Mouse (Mus musculus) midbrain, embryonic 10.5 days (tissue): Measurements from ENCODE around the gene Ppp2r5e. TPM values are rescaled to one million over a fixed set of nuclear protein-coding genes. Genes with fewer than 3 reads are reported as not detected.

Experiments used
- DNase-seq: peaks from one replicate; pipeline ENCODE4 v3.0.0-alpha.2; 2017; ENCODE audit warnings: low spot score
- H3K27ac ChIP-seq: fragments of 300-500 bp; sonication (generic); replicated peaks from 2 replicates; pipeline ENCODE4 v1.5.1; 2016; ENCODE audit warnings: mild to moderate bottlenecking
- H3K27me3 ChIP-seq: fragments of 300-500 bp; sonication (generic); 2 replicates; pipeline ENCODE4 v1.6.1; 2016; ENCODE audit warnings: low read depth, mild to moderate bottlenecking; ENCODE audit not compliant: poor library complexity, severe bottlenecking
- H3K36me3 ChIP-seq: fragments of 300-500 bp; sonication (generic); 2 replicates; pipeline ENCODE4 v1.6.1; 2016; ENCODE audit warnings: mild to moderate bottlenecking, moderate library complexity
- H3K4me1 ChIP-seq: fragments of 300-500 bp; sonication (generic); 2 replicates; pipeline ENCODE4 v1.6.1; 2016
- H3K4me3 ChIP-seq: fragments of 300-500 bp; sonication (generic); 2 replicates; pipeline ENCODE4 v1.5.1; 2016; ENCODE audit warnings: mild to moderate bottlenecking, moderate library complexity
- H3K9me3 ChIP-seq: fragments of 300-500 bp; sonication (generic); replicated peaks from 2 replicates; pipeline ENCODE4 v1.6.1; 2016; ENCODE audit warnings: mild to moderate bottlenecking
- WGBS: fragments of 180-500 bp; shearing (Covaris S2); methylation state at CpG from one replicate; pipeline ENCODE4 v1.1.7; 2016; 5-methylcytosine and 5-hydroxymethylcytosine counted together
- polyA plus RNA-seq: library from polyadenylated mRNA; unstranded; fragments of >200 nt; fragmentation: Nextera tagmentation; extraction: Ambion mirVana; gene quantifications from 2 replicates; pipeline ENCODE4 v1.2.1, GENCODE M21; 2016

Ppp2r5e gene
- polyA plus RNA-seq, 1 experiment from 2014 or later: 15.0 TPM

GRCm38 (mm10) chr12:75429685-75430396 lies 166.2 kb downstream of the Ppp2r5e start:
- H3K4me1 ChIP-seq: no peaks in the 10 kb centered on the region
- no peaks in the 10 kb centered on the region for H3K9me3 ChIP-seq
- no peak for DNase-seq
- H3K4me3 ChIP-seq: no peak overlapping the region
- no peaks in the 10 kb centered on the region for H3K36me3 ChIP-seq
- WGBS: 86% methylated on average over 1 of the region's 1 CpGs
- no peak overlapping the region for H3K27ac ChIP-seq
- no peaks in the 10 kb centered on the region for H3K27me3 ChIP-seq

- H3K4me1 ChIP-seq: no peaks in the 10 kb centered on the region
- WGBS: 88% methylated on average over 6 of the region's 6 CpGs
Measured at GRCm38 (mm10) chr12:75428719-75429118, 167.3 kb downstream of the Ppp2r5e start.

GRCm38 (mm10) chr12:75425882-75426281 lies 170.2 kb downstream of the Ppp2r5e start:
- H3K27ac ChIP-seq: no peak overlapping the region
- H3K4me3 ChIP-seq: no peak overlapping the region
- H3K36me3 ChIP-seq: no peaks in the 10 kb centered on the region
- no peaks in the 10 kb centered on the region for H3K4me1 ChIP-seq
- no peaks in the 10 kb centered on the region for H3K9me3 ChIP-seq
- no peaks in the 10 kb centered on the region for H3K27me3 ChIP-seq
- WGBS: 84% methylated on average over 7 of the region's 7 CpGs
- no peak for DNase-seq

More at GRCm38 (mm10) chr12:75428719-75429118, 167.3 kb downstream of the Ppp2r5e start:
- H3K9me3 ChIP-seq: no peaks in the 10 kb centered on the region
- H3K4me3 ChIP-seq: no peak overlapping the region
- no peak for DNase-seq
- no peak overlapping the region for H3K27ac ChIP-seq
- no peaks in the 10 kb centered on the region for H3K27me3 ChIP-seq
- no peaks in the 10 kb centered on the region for H3K36me3 ChIP-seq

GRCm38 (mm10) chr12:75424817-75425216 lies 171.2 kb downstream of the Ppp2r5e start:
- no peaks in the 10 kb centered on the region for H3K27me3 ChIP-seq
- H3K4me3 ChIP-seq: no peak overlapping the region
- no peaks in the 10 kb centered on the region for H3K9me3 ChIP-seq
- H3K27ac ChIP-seq: no peak overlapping the region
- WGBS: 90% methylated on average over 4 of the region's 4 CpGs
- no peak for DNase-seq
- no peaks in the 10 kb centered on the region for H3K36me3 ChIP-seq
- H3K4me1 ChIP-seq: no peaks in the 10 kb centered on the region

- Histone ChIP-seq H3K27me3 (no peaks in the 10 kb centered on the region), H3K9me3 (no peaks in the 10 kb centered on the region), H3K27ac (no peak overlapping the region), H3K4me3 (no peak overlapping the region), H3K36me3 (no peaks in the 10 kb centered on the region), H3K4me1 (no peaks in the 10 kb centered on the region)
- WGBS: 86% methylated on average over 7 of the region's 7 CpGs
- no peak for DNase-seq
Measured at GRCm38 (mm10) chr12:75424359-75424758, 171.7 kb downstream of the Ppp2r5e start.

- no peaks in the 10 kb centered on the region for H3K4me1 ChIP-seq
- no peaks in the 10 kb centered on the region for H3K27me3 ChIP-seq
- H3K9me3 ChIP-seq: no peaks in the 10 kb centered on the region
- H3K27ac ChIP-seq: no peak within 1 kb of the TSS
- WGBS: 91% methylated on average over 4 of the region's 4 CpGs
- H3K36me3 ChIP-seq: no peaks in the 10 kb centered on the region
- no peak for DNase-seq
- no peak within 1 kb of the TSS for H3K4me3 ChIP-seq
Measured at GRCm38 (mm10) chr12:75416681-75417080, 179.4 kb downstream of the Ppp2r5e start, which contains the start of gene Gphb5. Gphb5 (minus strand) TSS chr12:75416781.

GRCm38 (mm10) chr12:75414991-75415390 lies 181.1 kb downstream of the Ppp2r5e start:
- 76% methylated on average over 6 of the region's 6 CpGs for WGBS
- H3K27me3 ChIP-seq: no peaks in the 10 kb centered on the region
- no peaks in the 10 kb centered on the region for H3K36me3 ChIP-seq
- H3K9me3 ChIP-seq: no peaks in the 10 kb centered on the region
- no peak overlapping the region for H3K4me3 ChIP-seq
- no peaks in the 10 kb centered on the region for H3K4me1 ChIP-seq
- DNase-seq: no peak
- H3K27ac ChIP-seq: no peak overlapping the region

GRCm38 (mm10) chr12:75412964-75413363 lies 183.1 kb downstream of the Ppp2r5e start:
- no peak overlapping the region for H3K27ac ChIP-seq
- no peak for DNase-seq
- 90% methylated on average over 9 of the region's 9 CpGs for WGBS
- no peaks in the 10 kb centered on the region for H3K27me3 ChIP-seq
- no peaks in the 10 kb centered on the region for H3K9me3 ChIP-seq
- no peak overlapping the region for H3K4me3 ChIP-seq
- no peaks in the 10 kb centered on the region for H3K4me1 ChIP-seq
- H3K36me3 ChIP-seq: no peaks in the 10 kb centered on the region

Other genes with a start within 250 kb of the Ppp2r5e start
- not detected in 2 replicates for gene Gphb5, start 179.5 kb downstream of the Ppp2r5e start, polyA plus RNA-seq
- 10.4 and 12.8 TPM in 2 replicates for gene Wdr89, start 73.3 kb upstream of the Ppp2r5e start, polyA plus RNA-seq
- gene Sgpp1, start 139.5 kb upstream of the Ppp2r5e start, polyA plus RNA-seq: 5.5 and 6.1 TPM in 2 replicates
- 91.9 and 93.1 TPM in 2 replicates for gene Syne2, start 221.9 kb upstream of the Ppp2r5e start, polyA plus RNA-seq